Mouse (Mus musculus): Measurements from ENCODE around the gene Wap. TPM values are rescaled to one million over a fixed set of nuclear protein-coding genes. Genes with fewer than 3 reads are reported as not detected.

Gene Wap
- polyA plus RNA-seq, 1 experiment: not detected

GRCm38 (mm10) chr11:6604604-6604936 lies 33.9 kb downstream of the Wap start:
- Histone ChIP-seq H3K27ac (ENCODE audit: control insufficient read depth, insufficient read depth, low read depth, low read length, poor library complexity) (no peak overlapping the region), H3K4me3 (replicated peaks; ENCODE audit: control insufficient read depth, low read depth, low read length) (no peak overlapping the region), H3K4me1 (ENCODE audit: control insufficient read depth, insufficient read depth, low read length) (no peaks in the 10 kb centered on the region; the same call in 1 of the 2 replicates)
- TF ChIP-seq CTCF (IDR thresholded peaks at IDR 0.05; ENCODE audit: control insufficient read depth, insufficient read depth, low read length) (no peak), POLR2A (IDR thresholded peaks at IDR 0.05; ENCODE audit: borderline replicate concordance, control insufficient read depth, low read depth, low read length) (no peak)

GRCm38 (mm10) chr11:6603887-6604603 lies 34.4 kb downstream of the Wap start:
- no peaks in the 10 kb centered on the region; the same call in 1 of the 2 replicates for H3K4me1 ChIP-seq (ENCODE audit: control insufficient read depth, insufficient read depth, low read length)
- no peak overlapping the region for H3K27ac ChIP-seq (ENCODE audit: control insufficient read depth, insufficient read depth, low read depth, low read length, poor library complexity)
- 16% methylated on average over 12 of the region's 12 CpGs for WGBS
- no peak for TF ChIP-seq CTCF (IDR thresholded peaks at IDR 0.05; ENCODE audit: control insufficient read depth, insufficient read depth, low read length)
- TF ChIP-seq POLR2A (IDR thresholded peaks at IDR 0.05; ENCODE audit: borderline replicate concordance, control insufficient read depth, low read depth, low read length): no peak
- no peak overlapping the region for H3K4me3 ChIP-seq (replicated peaks; ENCODE audit: control insufficient read depth, low read depth, low read length)

GRCm38 (mm10) chr11:6603224-6603623 lies 35.2 kb downstream of the Wap start:
- WGBS: 75% methylated on average over 9 of the region's 9 CpGs

GRCm38 (mm10) chr11:6602662-6603061 lies 35.8 kb downstream of the Wap start:
- Histone ChIP-seq H3K4me3 (replicated peaks; ENCODE audit: control insufficient read depth, low read depth, low read length) (no peak overlapping the region), H3K27ac (ENCODE audit: control insufficient read depth, insufficient read depth, low read depth, low read length, poor library complexity) (no peak overlapping the region), H3K4me1 (ENCODE audit: control insufficient read depth, insufficient read depth, low read length) (no peaks in the 10 kb centered on the region; the same call in 1 of the 2 replicates)
- no peak for TF ChIP-seq POLR2A (IDR thresholded peaks at IDR 0.05; ENCODE audit: borderline replicate concordance, control insufficient read depth, low read depth, low read length)
- TF ChIP-seq CTCF (IDR thresholded peaks at IDR 0.05; ENCODE audit: control insufficient read depth, insufficient read depth, low read length): no peak
- WGBS: 79% methylated on average over 9 of the region's 9 CpGs

More at GRCm38 (mm10) chr11:6603224-6603623, 35.2 kb downstream of the Wap start:
- no peak overlapping the region for H3K4me3 ChIP-seq (replicated peaks; ENCODE audit: control insufficient read depth, low read depth, low read length)
- H3K27ac ChIP-seq (ENCODE audit: control insufficient read depth, insufficient read depth, low read depth, low read length, poor library complexity): no peak overlapping the region
- no peaks in the 10 kb centered on the region; the same call in 1 of the 2 replicates for H3K4me1 ChIP-seq (ENCODE audit: control insufficient read depth, insufficient read depth, low read length)
- TF ChIP-seq POLR2A (IDR thresholded peaks at IDR 0.05; ENCODE audit: borderline replicate concordance, control insufficient read depth, low read depth, low read length) (no peak), CTCF (IDR thresholded peaks at IDR 0.05; ENCODE audit: control insufficient read depth, insufficient read depth, low read length) (no peak)

- no peaks in the 10 kb centered on the region; the same call in 1 of the 2 replicates for H3K4me1 ChIP-seq (ENCODE audit: control insufficient read depth, insufficient read depth, low read length)
- H3K27ac ChIP-seq (ENCODE audit: control insufficient read depth, insufficient read depth, low read depth, low read length, poor library complexity): no peak overlapping the region
- no peak overlapping the region for H3K4me3 ChIP-seq (replicated peaks; ENCODE audit: control insufficient read depth, low read depth, low read length)
- 60% methylated on average over 20 of the region's 20 CpGs for WGBS
- no peak for TF ChIP-seq POLR2A (IDR thresholded peaks at IDR 0.05; ENCODE audit: borderline replicate concordance, control insufficient read depth, low read depth, low read length)
- no peak for TF ChIP-seq CTCF (IDR thresholded peaks at IDR 0.05; ENCODE audit: control insufficient read depth, insufficient read depth, low read length)
These were observed 36.6 kb downstream of the Wap start for GRCm38 (mm10) chr11:6601649-6602480.

GRCm38 (mm10) chr11:6600284-6600944 lies 38.0 kb downstream of the Wap start:
- TF ChIP-seq CTCF (IDR thresholded peaks at IDR 0.05; ENCODE audit: control insufficient read depth, insufficient read depth, low read length) (no peak), POLR2A (IDR thresholded peaks at IDR 0.05; ENCODE audit: borderline replicate concordance, control insufficient read depth, low read depth, low read length) (no peak)
- H3K27ac ChIP-seq (ENCODE audit: control insufficient read depth, insufficient read depth, low read depth, low read length, poor library complexity): no peak overlapping the region
- no peaks in the 10 kb centered on the region; the same call in 1 of the 2 replicates for H3K4me1 ChIP-seq (ENCODE audit: control insufficient read depth, insufficient read depth, low read length)
- WGBS: 70% methylated on average over 8 of the region's 8 CpGs
- H3K4me3 ChIP-seq (replicated peaks; ENCODE audit: control insufficient read depth, low read depth, low read length): no peak overlapping the region

- no peak overlapping the region for H3K4me3 ChIP-seq (replicated peaks; ENCODE audit: control insufficient read depth, low read depth, low read length)
- TF ChIP-seq CTCF (IDR thresholded peaks at IDR 0.05; ENCODE audit: control insufficient read depth, insufficient read depth, low read length) (no peak), POLR2A (IDR thresholded peaks at IDR 0.05; ENCODE audit: borderline replicate concordance, control insufficient read depth, low read depth, low read length) (no peak)
- H3K4me1 ChIP-seq (ENCODE audit: control insufficient read depth, insufficient read depth, low read length): no peaks in the 10 kb centered on the region; the same call in 1 of the 2 replicates
- H3K27ac ChIP-seq (ENCODE audit: control insufficient read depth, insufficient read depth, low read depth, low read length, poor library complexity): no peak overlapping the region; the same call in 1 of the 2 replicates
- WGBS: 72% methylated on average over 6 of the region's 6 CpGs
These were observed 38.6 kb downstream of the Wap start for GRCm38 (mm10) chr11:6599831-6600230.
